Mouse (Mus musculus): Measurements from ENCODE around the gene Ak4.

DNA sequence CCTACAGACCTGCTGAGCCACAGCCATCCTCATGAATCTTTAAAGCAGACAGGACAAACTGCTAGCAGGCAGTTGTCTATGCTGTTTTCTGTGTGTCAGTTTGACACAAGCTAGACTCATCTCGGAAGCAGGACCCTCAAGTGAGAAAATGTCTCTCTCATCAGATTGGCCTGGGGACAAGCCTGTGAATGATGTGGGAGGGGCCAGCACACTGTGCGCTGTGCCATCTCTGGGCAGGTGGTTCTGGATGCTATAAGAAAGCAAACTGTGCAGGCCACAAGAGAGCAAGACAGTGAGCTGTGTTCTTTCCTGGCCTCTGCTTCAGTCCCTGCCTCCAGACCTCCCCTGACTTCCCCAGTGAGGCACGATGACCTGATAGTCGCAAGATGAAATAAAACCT lies 40.3 kb upstream of the Ak4 start:
- TF ChIP-seq CTCF (IDR thresholded peaks at IDR 0.05; ENCODE audit: borderline replicate concordance, extremely low read depth, insufficient read depth, insufficient read length) (no peak), POLR2A (IDR thresholded peaks at IDR 0.05; ENCODE audit: borderline replicate concordance, extremely low read depth, insufficient read depth, insufficient read length, poor library complexity, severe bottlenecking) (no peak)

All from brain, embryonic 14.5 days (tissue).